Mouse (Mus musculus) kidney, postnatal 0 days (tissue): Measurements from ENCODE around the gene Edf1. TPM values are rescaled to one million over a fixed set of nuclear protein-coding genes. Genes with fewer than 3 reads are reported as not detected.

ENCODE experiments used
- ATAC-seq: fragments of 200-750 bp; cut with Nextera tagmentation; replicated peaks from 2 replicates; pipeline ENCODE4 v1.8.0; 2017; ENCODE audit warnings: low read depth, moderate number of reproducible peaks, moderate TSS enrichment, moderate library complexity; ENCODE audit not compliant: low FRiP score
- DNase-seq: peaks from one replicate; pipeline ENCODE4 v3.0.0-alpha.2; 2016; ENCODE audit warnings: low spot score
- H3K27ac ChIP-seq: fragments of 300-500 bp; sonication (generic); 2 replicates; pipeline ENCODE4 v1.5.1; 2014; ENCODE audit warnings: mild to moderate bottlenecking
- H3K27me3 ChIP-seq: fragments of 300-500 bp; sonication (generic); 2 replicates; pipeline ENCODE4 v1.6.1; 2014; ENCODE audit warnings: low read length, mixed read lengths; ENCODE audit not compliant: insufficient read depth
- H3K36me3 ChIP-seq: fragments of 300-500 bp; sonication (generic); 2 replicates; pipeline ENCODE4 v1.6.1; 2014; ENCODE audit warnings: low read length, mixed read lengths; ENCODE audit not compliant: insufficient read depth
- H3K4me1 ChIP-seq: fragments of 300-500 bp; sonication (generic); replicated peaks from 2 replicates; pipeline ENCODE4 v1.6.1; 2014; ENCODE audit warnings: antibody characterized with exemption, low read length, mixed read lengths; ENCODE audit not compliant: insufficient read depth
- H3K4me2 ChIP-seq: fragments of 300-500 bp; sonication (generic); 2 replicates; pipeline ENCODE4 v1.6.1; 2014; ENCODE audit warnings: mild to moderate bottlenecking, low read length, moderate library complexity, mixed read lengths
- H3K4me3 ChIP-seq: fragments of 300-500 bp; sonication (generic); replicated peaks from 2 replicates; pipeline ENCODE4 v1.5.1; 2014; ENCODE audit warnings: low read depth, low read length
- H3K9ac ChIP-seq: fragments of 300-500 bp; sonication (generic); 2 replicates; pipeline ENCODE4 v1.6.1; 2014; ENCODE audit warnings: low read depth, low read length
- H3K9me3 ChIP-seq: fragments of 300-500 bp; sonication (generic); replicated peaks from 2 replicates; pipeline ENCODE4 v1.6.1; 2016; ENCODE audit warnings: low read length, inconsistent platforms, mixed read lengths
- CTCF ChIP-seq: IDR thresholded peaks from 2 replicates; pipeline ENCODE4 v1.5.1; 2016; ENCODE audit warnings: antibody characterized with exemption, low read depth, mild to moderate bottlenecking, moderate library complexity
- WGBS: fragments of 180-500 bp; shearing (Covaris S2); extraction: QIAGEN DNeasy Blood & Tissue Kit; methylation state at CpG from one replicate; pipeline ENCODE4 v1.1.7; 2014; 5-methylcytosine and 5-hydroxymethylcytosine counted together
- polyA plus RNA-seq: library from polyadenylated mRNA; unstranded; fragments of >200 nt; fragmentation: Nextera tagmentation; extraction: Ambion mirVana; gene quantifications from 2 replicates; pipeline ENCODE4 v1.2.1, GENCODE M21; 2015

The Edf1 gene
- 351 and 379 TPM in 2 replicates for polyA plus RNA-seq

DNA sequence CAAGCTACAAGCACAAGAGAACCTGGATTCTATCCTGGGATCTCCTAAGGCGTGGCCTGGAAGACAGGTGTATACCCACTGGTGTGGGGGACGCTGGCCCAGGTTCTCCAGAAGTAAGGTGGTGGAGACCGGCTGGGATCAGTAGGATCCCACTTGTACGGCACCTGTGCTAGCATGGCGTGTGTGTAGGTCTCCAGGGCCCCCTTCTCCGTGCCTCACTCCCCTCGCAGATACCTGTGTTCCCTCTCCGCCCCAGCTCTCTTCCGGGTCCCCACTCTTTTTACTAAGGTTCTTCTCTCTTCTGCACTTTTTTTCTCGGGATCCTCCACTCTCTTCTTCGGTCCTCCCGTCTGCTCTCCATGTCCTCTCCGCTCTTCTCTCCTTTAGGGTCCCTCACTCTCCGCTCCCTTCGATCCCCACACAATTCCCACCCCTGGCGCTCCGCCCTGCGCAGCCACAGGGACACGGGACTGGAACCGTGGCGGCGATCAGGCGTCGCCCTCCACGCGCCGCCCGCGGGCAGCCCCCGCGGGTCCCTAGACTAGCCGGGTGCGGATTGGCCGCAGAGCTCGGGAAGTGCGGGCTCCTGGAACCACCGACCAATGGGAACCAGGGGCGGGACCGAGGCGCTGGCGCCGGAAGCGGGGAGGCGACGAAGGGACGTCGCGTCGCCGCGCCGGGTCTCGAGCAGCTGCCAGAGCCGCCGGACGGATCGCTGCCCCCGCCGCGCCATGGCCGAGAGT, at the start of gene Edf1:
Gene Edf1 (plus strand): TSS at position 627 of the 743 bp plus-strand sequence.
- Histone ChIP-seq H3K4me3 (peak within 1 kb of the TSS; percentile 92), H3K27ac (peak within 1 kb of the TSS; percentile 81), H3K27me3 (no peaks in the 10 kb centered on the region), H3K4me1 (peaks cover 11% of the 10 kb centered on the region), H3K36me3 (peaks cover 18% of the 10 kb centered on the region; the same call in 1 of the 2 replicates), H3K9ac (peak within 1 kb of the TSS; percentile 90), H3K9me3 (no peaks in the 10 kb centered on the region), H3K4me2 (peak within 1 kb of the TSS; percentile 74)
- WGBS, result under 1% methylated on average over 61 of the region's 61 CpGs
- DNase-seq (peak; percentile 97), ATAC-seq (peak; percentile 95)
- TF ChIP-seq CTCF, result no peak

GRCm38 (mm10) chr2:25509912-25510311, 47.7 kb upstream of the Edf1 start:
- Histone ChIP-seq H3K4me3 (no peak overlapping the region), H3K27ac (no peak overlapping the region), H3K4me1 (no peaks in the 10 kb centered on the region), H3K27me3 (no peaks in the 10 kb centered on the region), H3K9ac (no peak overlapping the region), H3K4me2 (no peak overlapping the region), H3K36me3 (peaks cover 10% of the 10 kb centered on the region), H3K9me3 (no peaks in the 10 kb centered on the region)
- ATAC-seq (no peak), DNase-seq (no peak)
- WGBS, result 71% methylated on average over 3 of the region's 3 CpGs
- peak; percentile 58 for TF ChIP-seq CTCF

DNA sequence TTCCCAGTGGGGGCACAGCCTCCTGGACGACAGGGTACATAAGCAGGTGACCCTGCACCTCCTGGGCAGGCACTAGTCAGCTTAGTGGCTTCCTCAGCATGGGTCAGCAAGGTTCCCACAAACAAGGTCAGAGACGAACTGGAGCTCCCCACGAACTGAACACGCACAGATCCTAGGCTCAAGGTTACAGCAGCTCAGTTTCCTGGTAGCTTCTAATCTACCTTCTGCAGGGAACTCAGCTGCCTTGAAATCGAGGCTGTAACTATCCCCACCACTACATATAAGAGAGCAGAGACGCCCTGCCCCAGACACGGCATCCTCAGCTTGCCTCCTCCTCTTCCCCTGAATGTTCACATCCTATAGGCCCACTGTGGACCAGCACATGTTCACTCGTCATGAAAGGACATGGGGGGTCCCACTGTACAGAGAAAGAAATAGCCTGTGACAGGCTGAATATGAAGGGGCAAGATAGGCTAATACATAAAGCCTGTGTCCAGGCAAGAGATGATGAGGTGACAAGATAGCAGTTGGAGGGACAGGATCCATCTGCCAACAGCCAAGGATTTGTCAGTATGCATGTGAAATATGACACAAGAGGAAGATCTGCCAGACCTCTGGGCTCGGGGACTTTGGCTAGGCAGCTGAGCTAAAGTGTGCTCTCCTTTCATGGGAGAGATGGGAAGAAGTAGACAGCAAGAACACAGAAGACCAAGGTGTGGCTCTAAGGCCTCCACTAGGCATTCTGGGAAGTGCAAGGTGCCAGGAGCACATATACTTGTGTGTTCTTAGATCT, 30.9 kb upstream of the Edf1 start:
- no peaks in the 10 kb centered on the region for H3K9me3 ChIP-seq
- WGBS, result 86% methylated on average over 9 of the region's 9 CpGs
- TF ChIP-seq CTCF, result no peak
- ATAC-seq, result no peak
- H3K27ac ChIP-seq, result no peak overlapping the region
- H3K9ac ChIP-seq, result no peak overlapping the region
- no peaks in the 10 kb centered on the region for H3K4me1 ChIP-seq
- no peak overlapping the region for H3K4me2 ChIP-seq
- no peak overlapping the region for H3K4me3 ChIP-seq
- peaks cover 69% of the 10 kb centered on the region for H3K36me3 ChIP-seq
- no peaks in the 10 kb centered on the region for H3K27me3 ChIP-seq
- DNase-seq, result no peak

- H3K27ac ChIP-seq, result no peak overlapping the region
- TF ChIP-seq CTCF, result no peak
- ATAC-seq (no peak), DNase-seq (no peak)
- peaks cover 66% of the 10 kb centered on the region for H3K36me3 ChIP-seq
- no peaks in the 10 kb centered on the region for H3K4me1 ChIP-seq
- H3K27me3 ChIP-seq, result no peaks in the 10 kb centered on the region
- H3K9me3 ChIP-seq, result no peaks in the 10 kb centered on the region
- no peak overlapping the region for H3K4me3 ChIP-seq
- H3K4me2 ChIP-seq, result no peak overlapping the region
- no peak overlapping the region for H3K9ac ChIP-seq
- 91% methylated on average over 2 of the region's 2 CpGs for WGBS
Observed at GRCm38 (mm10) chr2:25533707-25534106, 23.9 kb upstream of the Edf1 start.

DNA sequence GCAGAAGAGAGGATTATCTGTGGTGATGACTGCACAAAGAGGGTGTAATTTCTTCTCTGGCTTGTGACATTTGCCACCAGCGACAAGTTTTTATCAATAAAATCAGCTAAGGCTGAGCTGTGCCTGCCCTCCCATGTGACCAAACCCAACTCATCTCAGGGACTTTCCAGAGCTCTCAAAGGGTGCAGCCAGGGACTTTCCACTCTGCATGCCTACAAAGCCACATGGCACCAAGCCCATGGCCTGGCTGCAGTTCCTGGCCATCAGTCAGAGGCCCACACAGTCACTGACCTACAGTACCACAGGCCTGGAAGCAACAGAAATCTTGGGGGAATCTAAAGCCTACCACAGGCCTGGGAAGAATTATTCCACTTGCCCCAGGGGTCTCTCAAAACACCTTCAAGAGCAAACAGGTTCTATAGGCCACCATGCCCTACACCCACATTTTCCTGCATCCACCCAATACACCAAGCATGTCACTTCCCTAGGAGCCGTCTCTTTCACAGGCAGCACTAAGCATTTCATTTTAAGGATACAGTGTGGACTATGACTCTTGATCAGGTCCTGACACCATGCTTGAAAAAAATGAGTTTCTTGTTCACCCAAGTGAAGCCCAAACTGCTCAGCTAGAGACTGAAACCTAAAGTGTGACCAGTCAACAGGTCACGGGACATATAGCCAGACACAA, 23.3 kb upstream of the Edf1 start:
- WGBS, result 82% methylated on average over 3 of the region's 3 CpGs
- Histone ChIP-seq H3K36me3 (peaks cover 60% of the 10 kb centered on the region), H3K4me3 (no peak overlapping the region), H3K4me2 (no peak overlapping the region), H3K27me3 (no peaks in the 10 kb centered on the region), H3K9ac (no peak overlapping the region), H3K9me3 (no peaks in the 10 kb centered on the region), H3K4me1 (no peaks in the 10 kb centered on the region), H3K27ac (0 out of 2 replicates have a peak overlapping the region, but pooled peaks have one; percentile 13)
- ATAC-seq, result no peak
- TF ChIP-seq CTCF, result no peak
- no peak for DNase-seq

- H3K27ac ChIP-seq, result no peak overlapping the region
- H3K4me2 ChIP-seq, result no peak overlapping the region
- DNase-seq (no peak), ATAC-seq (no peak)
- H3K4me1 ChIP-seq, result no peaks in the 10 kb centered on the region; the same call in 1 of the 2 replicates
- H3K36me3 ChIP-seq, result peaks cover 58% of the 10 kb centered on the region; the same call in 1 of the 2 replicates
- no peak for TF ChIP-seq CTCF
- H3K27me3 ChIP-seq, result no peaks in the 10 kb centered on the region
- no peak overlapping the region for H3K9ac ChIP-seq
- WGBS, result 94% methylated on average over 2 of the region's 2 CpGs
- H3K9me3 ChIP-seq, result no peaks in the 10 kb centered on the region
- no peak overlapping the region for H3K4me3 ChIP-seq
Observed at GRCm38 (mm10) chr2:25534866-25535182, 22.8 kb upstream of the Edf1 start.
